Mouse (Mus musculus) embryonic facial prominence, embryonic 11.5 days (tissue): Measurements from ENCODE around the gene Slc6a9. TPM values are rescaled to one million over a fixed set of nuclear protein-coding genes. Genes with fewer than 3 reads are reported as not detected.

ENCODE experiments used
- ATAC-seq: fragments of 200-750 bp; cut with Nextera tagmentation; replicated peaks from 2 replicates; pipeline ENCODE4 v1.8.0; 2017; ENCODE audit warnings: low read depth; ENCODE audit not compliant: insufficient number of reproducible peaks, low FRiP score, low TSS enrichment
- DNase-seq: peaks from one replicate; pipeline ENCODE4 v3.0.0-alpha.2; 2015; ENCODE audit warnings: low spot score
- H3K27ac ChIP-seq: fragments of 300-500 bp; sonication (generic); replicated peaks from 2 replicates; pipeline ENCODE4 v1.5.1; 2014; ENCODE audit warnings: mild to moderate bottlenecking, low read depth, low read length, control low read depth
- H3K27me3 ChIP-seq: fragments of 300-500 bp; sonication (generic); 2 replicates; pipeline ENCODE4 v1.6.1; 2014; ENCODE audit warnings: mild to moderate bottlenecking, low read length, moderate library complexity, mixed read lengths; ENCODE audit not compliant: control insufficient read depth, insufficient read depth
- H3K36me3 ChIP-seq: fragments of 300-500 bp; sonication (generic); replicated peaks from 2 replicates; pipeline ENCODE4 v1.6.1; 2014; ENCODE audit warnings: low read depth, mild to moderate bottlenecking, low read length, moderate library complexity, mixed read lengths; ENCODE audit not compliant: control insufficient read depth, insufficient read depth
- H3K4me1 ChIP-seq: fragments of 300-500 bp; sonication (generic); 2 replicates; pipeline ENCODE4 v1.6.1; 2014; ENCODE audit warnings: low read length, mixed read lengths; ENCODE audit not compliant: control insufficient read depth, insufficient read depth
- H3K4me2 ChIP-seq: fragments of 300-500 bp; sonication (generic); 2 replicates; pipeline ENCODE4 v1.6.1; 2014; ENCODE audit warnings: low read depth, mild to moderate bottlenecking, control low read depth, low read length, moderate library complexity
- H3K4me3 ChIP-seq: fragments of 300-500 bp; sonication (generic); 2 replicates; pipeline ENCODE4 v1.5.1; 2014; ENCODE audit warnings: low read depth, low read length, control low read depth
- H3K9ac ChIP-seq: fragments of 300-500 bp; sonication (generic); replicated peaks from 2 replicates; pipeline ENCODE4 v1.6.1; 2014; ENCODE audit warnings: mild to moderate bottlenecking, control low read depth, low read length
- H3K9me3 ChIP-seq: fragments of 300-500 bp; sonication (generic); replicated peaks from 2 replicates; pipeline ENCODE4 v1.6.1; 2016; ENCODE audit warnings: mild to moderate bottlenecking, low read length, inconsistent platforms, mixed read lengths; ENCODE audit not compliant: control insufficient read depth
- WGBS: fragments of 180-500 bp; shearing (Covaris S2); extraction: QIAGEN DNeasy Blood & Tissue Kit; methylation state at CpG from one replicate; pipeline ENCODE4 v1.1.7; 2014; 5-methylcytosine and 5-hydroxymethylcytosine counted together
- polyA plus RNA-seq: library from polyadenylated mRNA; unstranded; fragments of >200 nt; fragmentation: Nextera tagmentation; extraction: Ambion mirVana; gene quantifications from 2 replicates; pipeline ENCODE4 v1.2.1, GENCODE M21; 2014

The Slc6a9 gene
- polyA plus RNA-seq, 1 experiment from 2014 or later: 5.3 TPM

- WGBS: 78% methylated on average over 9 of the region's 9 CpGs
- H3K27ac ChIP-seq: no peak overlapping the region
- 0 out of 2 replicates have a peak, but pooled peaks cover 4% of the 10 kb centered on the region for H3K4me1 ChIP-seq
- H3K9ac ChIP-seq: no peak overlapping the region
- ATAC-seq: no peak
- no peaks in the 10 kb centered on the region for H3K36me3 ChIP-seq
- no peaks in the 10 kb centered on the region for H3K9me3 ChIP-seq
- H3K4me2 ChIP-seq: no peak overlapping the region
- H3K4me3 ChIP-seq: no peak overlapping the region
- H3K27me3 ChIP-seq: no peaks in the 10 kb centered on the region
- DNase-seq: no peak
These were observed 2.2 kb upstream of the Slc6a9 start for GRCm38 (mm10) chr4:117831920-117832691.

- H3K9ac ChIP-seq: peak overlapping the region; percentile 81
- DNase-seq (peak; percentile 86), ATAC-seq (peak; percentile 56)
- no peaks in the 10 kb centered on the region for H3K36me3 ChIP-seq
- peak overlapping the region; percentile 96 for H3K4me2 ChIP-seq
- peak overlapping the region; percentile 52 for H3K27ac ChIP-seq
- H3K4me1 ChIP-seq: no peaks in the 10 kb centered on the region
- H3K9me3 ChIP-seq: no peaks in the 10 kb centered on the region
- no peaks in the 10 kb centered on the region for H3K27me3 ChIP-seq
- under 1% methylated on average over 36 of the region's 36 CpGs for WGBS
- H3K4me3 ChIP-seq: peak overlapping the region; percentile 80
These were observed 682 bp downstream of the Slc6a9 start for GRCm38 (mm10) chr4:117834845-117835530.

- DNase-seq: peak; percentile 53
- H3K9ac ChIP-seq: peak overlapping the region; percentile 81
- H3K4me2 ChIP-seq: peak overlapping the region; percentile 96
- no peaks in the 10 kb centered on the region for H3K4me1 ChIP-seq
- H3K9me3 ChIP-seq: no peaks in the 10 kb centered on the region
- no peaks in the 10 kb centered on the region for H3K36me3 ChIP-seq
- peak overlapping the region; percentile 52 for H3K27ac ChIP-seq
- ATAC-seq: peak; percentile 4
- WGBS: 0% methylated on average over 60 of the region's 60 CpGs
- peak overlapping the region; percentile 80 for H3K4me3 ChIP-seq
- no peaks in the 10 kb centered on the region for H3K27me3 ChIP-seq
These were observed 1.3 kb downstream of the Slc6a9 start for GRCm38 (mm10) chr4:117835531-117836111.

- ATAC-seq (peak; percentile 86), DNase-seq (peak; percentile 91)
- Histone ChIP-seq H3K9me3 (no peaks in the 10 kb centered on the region), H3K27ac (peak overlapping the region; percentile 52; the same call in 1 of the 2 replicates), H3K9ac (peak overlapping the region; percentile 81), H3K4me2 (peak overlapping the region; percentile 96), H3K36me3 (no peaks in the 10 kb centered on the region), H3K4me3 (peak overlapping the region; percentile 80), H3K4me1 (no peaks in the 10 kb centered on the region), H3K27me3 (no peaks in the 10 kb centered on the region)
- under 1% methylated on average over 48 of the region's 48 CpGs for WGBS
These were observed 2.0 kb downstream of the Slc6a9 start for GRCm38 (mm10) chr4:117836204-117836767.

GRCm38 (mm10) chr4:117837271-117837670 is 3.0 kb downstream of the Slc6a9 start:
- H3K27ac ChIP-seq: no peak overlapping the region
- ATAC-seq: no peak

GRCm38 (mm10) chr4:117839366-117839765 is 5.1 kb downstream of the Slc6a9 start:
- H3K27ac ChIP-seq: no peak overlapping the region
- H3K9me3 ChIP-seq: no peaks in the 10 kb centered on the region
- DNase-seq (no peak), ATAC-seq (no peak)
- no peak overlapping the region for H3K4me2 ChIP-seq
- no peaks in the 10 kb centered on the region for H3K36me3 ChIP-seq
- H3K4me3 ChIP-seq: no peak overlapping the region
- no peaks in the 10 kb centered on the region for H3K27me3 ChIP-seq
- 77% methylated on average over 6 of the region's 6 CpGs for WGBS
- H3K4me1 ChIP-seq: no peaks in the 10 kb centered on the region
- no peak overlapping the region for H3K9ac ChIP-seq

More at GRCm38 (mm10) chr4:117837271-117837670, 3.0 kb downstream of the Slc6a9 start:
- H3K27me3 ChIP-seq: no peaks in the 10 kb centered on the region
- H3K4me2 ChIP-seq: no peak overlapping the region; the same call in 1 of the 2 replicates
- H3K9ac ChIP-seq: no peak overlapping the region
- no peaks in the 10 kb centered on the region for H3K36me3 ChIP-seq
- no peak for DNase-seq
- H3K4me1 ChIP-seq: no peaks in the 10 kb centered on the region
- no peak overlapping the region for H3K4me3 ChIP-seq
- no peaks in the 10 kb centered on the region for H3K9me3 ChIP-seq
- WGBS: 74% methylated on average over 4 of the region's 4 CpGs

GRCm38 (mm10) chr4:117840821-117841220 is 6.5 kb downstream of the Slc6a9 start:
- no peak overlapping the region for H3K4me2 ChIP-seq
- no peak overlapping the region for H3K4me3 ChIP-seq
- H3K27me3 ChIP-seq: no peaks in the 10 kb centered on the region
- DNase-seq (no peak), ATAC-seq (no peak)
- H3K36me3 ChIP-seq: no peaks in the 10 kb centered on the region
- no peak overlapping the region for H3K27ac ChIP-seq
- H3K4me1 ChIP-seq: no peaks in the 10 kb centered on the region
- H3K9me3 ChIP-seq: no peaks in the 10 kb centered on the region
- 96% methylated on average over 5 of the region's 5 CpGs for WGBS
- no peak overlapping the region for H3K9ac ChIP-seq
